Mouse (Mus musculus): ENCODE measurements around the gene Large2. TPM values are rescaled to one million over a fixed set of nuclear protein-coding genes. Genes with fewer than 3 reads are reported as not detected.

Gene Large2
- polyA plus RNA-seq, 1 experiment from 2014 or later: 5.4 TPM

DNA sequence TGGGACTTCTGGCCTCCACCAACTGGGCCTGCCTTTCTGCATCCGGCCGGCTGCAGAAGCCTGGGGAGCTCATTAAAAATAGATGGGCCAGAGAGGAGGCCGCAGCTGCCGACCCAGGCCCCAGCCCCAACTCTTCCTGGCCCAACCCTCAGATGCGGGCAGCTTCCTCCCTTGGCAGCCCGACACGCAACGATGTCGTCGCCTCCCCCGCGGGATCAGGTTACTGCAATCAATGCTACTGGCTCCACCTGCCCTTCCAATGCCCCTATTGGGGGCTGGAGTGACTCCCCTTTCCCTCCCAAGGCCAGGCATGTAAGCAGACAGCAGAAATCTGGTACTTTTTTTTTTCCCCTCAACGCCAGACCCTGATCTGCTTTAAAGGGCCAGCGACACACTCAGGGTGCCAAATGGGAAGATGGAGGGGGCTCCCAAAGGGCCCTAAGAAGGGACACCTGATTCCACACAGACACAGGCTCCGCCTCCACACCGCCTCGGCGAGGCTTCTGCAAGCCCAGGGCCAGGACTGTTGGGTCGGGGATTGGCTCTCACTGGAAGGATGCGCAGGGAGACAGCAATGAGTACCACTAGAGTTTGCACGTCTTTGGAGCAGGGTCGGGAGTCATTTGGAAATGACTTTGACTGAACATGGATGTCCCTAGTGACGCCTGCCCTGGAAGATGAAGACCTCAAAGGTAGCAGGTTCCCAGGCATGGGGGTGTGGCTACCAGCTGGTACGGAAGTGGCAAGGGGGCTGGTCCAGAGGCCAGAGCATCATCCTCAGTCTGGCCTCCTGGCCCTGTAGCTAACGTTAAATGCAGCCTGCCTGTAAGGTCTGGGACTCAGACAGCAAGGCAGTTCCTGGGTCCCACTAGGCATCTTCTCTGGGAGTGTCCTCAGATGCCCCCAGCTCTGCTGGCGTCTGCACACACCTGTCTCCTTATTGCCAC, 17.9 kb upstream of the Large2 start:
- no peak for ATAC-seq (replicated peaks; ENCODE audit: low FRiP score)
- peak; percentile 68 for DNase-seq (ENCODE audit: low spot score)

DNA sequence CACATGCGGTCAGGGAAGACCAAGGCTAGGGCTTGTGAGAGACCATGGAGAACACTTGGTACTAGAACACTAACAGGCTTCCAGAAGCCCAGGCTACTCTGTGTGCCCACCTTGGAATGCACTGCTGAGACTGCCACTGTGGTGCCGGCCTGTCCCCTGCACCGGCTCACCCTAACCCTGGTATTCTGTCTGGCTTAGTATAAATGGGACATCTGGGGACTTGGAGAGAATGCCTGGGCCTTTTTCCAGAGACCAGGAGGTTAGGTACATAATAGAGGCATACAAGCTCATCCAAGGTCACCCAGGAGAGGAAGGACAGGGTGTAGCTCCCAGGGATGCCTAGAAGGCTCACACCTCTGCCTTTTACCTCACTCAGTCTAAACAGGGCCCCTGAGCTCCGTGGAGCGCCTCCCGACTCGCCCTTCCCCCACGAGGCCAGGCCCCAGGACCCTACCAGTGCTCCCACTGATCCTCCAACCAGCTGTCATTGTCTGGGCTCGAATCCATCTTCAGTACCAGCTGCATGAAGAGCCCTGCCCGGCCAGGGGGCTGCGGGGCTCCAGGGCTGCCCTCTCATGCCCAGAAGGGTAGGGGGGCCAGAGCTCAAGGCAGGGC, 17.1 kb upstream of the Large2 start:
- ATAC-seq (replicated peaks; ENCODE audit: low FRiP score) (no peak), DNase-seq (ENCODE audit: low spot score) (no peak)
- H3K9me3 ChIP-seq (ENCODE audit: control insufficient read depth, low read length): no peaks in the 10 kb centered on the region
- peak overlapping the region; percentile 41 for H3K4me3 ChIP-seq (ENCODE audit: low read depth, low read length)
- H3K9ac ChIP-seq (ENCODE audit: low read depth, low read length): peak overlapping the region; percentile 6; the same call in 1 of the 2 replicates
- peak overlapping the region; percentile 57 for H3K27ac ChIP-seq (ENCODE audit: low read depth, low read length)
- H3K4me1 ChIP-seq (replicated peaks; ENCODE audit: control insufficient read depth, insufficient read depth, low read length): peaks cover 22% of the 10 kb centered on the region
- H3K4me2 ChIP-seq: peak overlapping the region; percentile 65
- H3K27me3 ChIP-seq (replicated peaks; ENCODE audit: control insufficient read depth, insufficient read depth, low read length): peaks cover 87% of the 10 kb centered on the region
- WGBS: 38% methylated on average over 11 of the region's 11 CpGs
- H3K36me3 ChIP-seq (ENCODE audit: control insufficient read depth, insufficient read depth, low read length): no peaks in the 10 kb centered on the region

More for the DNA sequence above, 17.9 kb upstream of the Large2 start:
- peak overlapping the region; percentile 57 for H3K27ac ChIP-seq (ENCODE audit: low read depth, low read length)
- H3K9ac ChIP-seq (ENCODE audit: low read depth, low read length): peak overlapping the region; percentile 6; the same call in 1 of the 2 replicates
- H3K4me2 ChIP-seq: peak overlapping the region; percentile 65
- peaks cover 22% of the 10 kb centered on the region for H3K4me1 ChIP-seq (replicated peaks; ENCODE audit: control insufficient read depth, insufficient read depth, low read length)
- H3K36me3 ChIP-seq (ENCODE audit: control insufficient read depth, insufficient read depth, low read length): no peaks in the 10 kb centered on the region
- WGBS: 7% methylated on average over 26 of the region's 26 CpGs
- H3K27me3 ChIP-seq (replicated peaks; ENCODE audit: control insufficient read depth, insufficient read depth, low read length): peaks cover 81% of the 10 kb centered on the region
- H3K4me3 ChIP-seq (ENCODE audit: low read depth, low read length): peak overlapping the region; percentile 41
- H3K9me3 ChIP-seq (ENCODE audit: control insufficient read depth, low read length): no peaks in the 10 kb centered on the region

DNA sequence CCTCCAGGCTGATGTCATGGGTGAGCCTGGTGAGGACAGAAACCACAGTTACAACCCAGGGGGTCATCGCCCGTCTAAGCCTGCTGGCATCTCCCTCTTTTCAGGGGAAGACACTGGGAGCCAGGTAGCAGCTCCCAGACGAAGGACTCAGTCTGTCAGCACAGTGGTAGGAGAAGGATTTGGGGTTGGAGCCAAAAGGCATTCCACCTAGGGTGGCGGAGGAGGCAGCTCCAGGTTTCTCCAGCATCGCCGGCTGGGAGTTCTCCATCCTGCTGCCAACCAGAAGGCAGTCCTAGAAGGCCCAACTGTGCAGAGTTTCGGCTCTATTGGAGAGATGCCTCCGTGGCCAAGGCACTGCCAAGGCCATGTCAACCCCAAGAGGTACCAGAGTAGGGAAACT, 16.4 kb upstream of the Large2 start:
- H3K9ac ChIP-seq (ENCODE audit: low read depth, low read length): no peak overlapping the region
- 81% methylated on average over 8 of the region's 8 CpGs for WGBS
- ATAC-seq (replicated peaks; ENCODE audit: low FRiP score) (no peak), DNase-seq (ENCODE audit: low spot score) (no peak)
- H3K27ac ChIP-seq (ENCODE audit: low read depth, low read length): no peak overlapping the region
- H3K27me3 ChIP-seq (replicated peaks; ENCODE audit: control insufficient read depth, insufficient read depth, low read length): peaks cover 89% of the 10 kb centered on the region
- no peak overlapping the region; the same call in 1 of the 2 replicates for H3K4me2 ChIP-seq
- no peaks in the 10 kb centered on the region for H3K36me3 ChIP-seq (ENCODE audit: control insufficient read depth, insufficient read depth, low read length)
- H3K4me3 ChIP-seq (ENCODE audit: low read depth, low read length): no peak overlapping the region
- H3K4me1 ChIP-seq (replicated peaks; ENCODE audit: control insufficient read depth, insufficient read depth, low read length): peaks cover 22% of the 10 kb centered on the region
- no peaks in the 10 kb centered on the region for H3K9me3 ChIP-seq (ENCODE audit: control insufficient read depth, low read length)

DNA sequence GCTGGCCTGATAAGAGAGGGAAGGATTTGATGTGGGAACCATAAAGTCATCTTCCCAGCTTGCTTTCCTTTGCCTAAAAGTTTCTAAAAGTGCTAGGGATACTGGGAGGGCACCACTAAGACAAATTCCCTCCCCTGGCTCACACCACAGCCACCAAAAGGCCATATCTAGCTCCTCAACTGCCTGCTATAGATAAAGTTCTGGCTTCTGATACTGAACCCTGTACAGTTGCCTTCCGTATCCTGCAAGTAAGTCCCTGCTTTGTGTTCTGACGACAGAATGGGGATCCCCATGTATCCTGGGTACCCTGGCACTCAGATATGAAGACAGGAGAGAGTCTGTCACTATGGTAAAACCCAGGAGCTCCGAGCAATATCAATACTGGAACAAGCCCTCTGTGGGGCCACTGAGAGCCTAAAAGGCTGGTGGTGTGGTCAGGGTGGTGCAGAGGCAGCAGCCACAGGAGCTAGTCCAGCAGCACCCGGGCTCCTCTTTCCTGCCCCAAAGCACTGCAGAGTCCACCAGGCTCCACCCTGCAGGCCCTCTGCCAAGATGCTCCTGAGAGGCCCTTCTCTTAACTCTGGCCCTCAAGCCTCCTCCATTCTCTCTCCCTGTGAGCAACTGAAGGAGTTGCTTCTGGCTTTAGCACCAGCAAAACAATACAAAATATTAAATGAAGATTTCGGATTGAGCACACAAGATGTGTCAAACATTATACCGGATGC, 15.7 kb upstream of the Large2 start:
- DNase-seq (ENCODE audit: low spot score): no peak
- 59% methylated on average over 6 of the region's 6 CpGs for WGBS
- Histone ChIP-seq H3K4me1 (replicated peaks; ENCODE audit: control insufficient read depth, insufficient read depth, low read length) (peaks cover 22% of the 10 kb centered on the region), H3K27me3 (replicated peaks; ENCODE audit: control insufficient read depth, insufficient read depth, low read length) (peaks cover 86% of the 10 kb centered on the region), H3K4me2 (no peak overlapping the region), H3K36me3 (ENCODE audit: control insufficient read depth, insufficient read depth, low read length) (no peaks in the 10 kb centered on the region), H3K9me3 (ENCODE audit: control insufficient read depth, low read length) (no peaks in the 10 kb centered on the region), H3K9ac (ENCODE audit: low read depth, low read length) (no peak overlapping the region), H3K4me3 (ENCODE audit: low read depth, low read length) (no peak overlapping the region), H3K27ac (ENCODE audit: low read depth, low read length) (no peak overlapping the region)
- ATAC-seq (replicated peaks; ENCODE audit: low FRiP score): no peak

DNA sequence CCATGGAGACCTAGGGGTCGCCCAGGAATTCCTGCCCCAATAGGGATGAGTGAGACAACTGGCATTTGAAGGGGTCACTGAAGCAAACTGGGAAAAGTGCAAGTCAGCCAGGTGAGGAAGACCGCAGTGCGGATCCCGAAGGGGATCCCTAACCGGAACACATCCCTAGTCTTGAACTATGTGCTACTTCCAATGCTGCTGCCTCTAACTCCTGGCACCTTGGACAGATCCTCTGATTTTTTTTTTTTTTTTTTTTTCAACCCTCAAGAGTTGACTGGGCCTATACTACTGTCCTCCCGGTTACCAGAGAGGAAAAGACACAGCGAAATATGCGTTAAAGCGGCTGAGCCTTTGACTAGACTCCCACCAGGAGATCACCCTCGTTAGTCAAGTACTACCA, 15.0 kb upstream of the Large2 start:
- no peak overlapping the region for H3K9ac ChIP-seq (ENCODE audit: low read depth, low read length)
- H3K4me1 ChIP-seq (replicated peaks; ENCODE audit: control insufficient read depth, insufficient read depth, low read length): peaks cover 22% of the 10 kb centered on the region
- H3K4me2 ChIP-seq: peak overlapping the region; percentile 73
- peaks cover 80% of the 10 kb centered on the region for H3K27me3 ChIP-seq (replicated peaks; ENCODE audit: control insufficient read depth, insufficient read depth, low read length)
- no peak for ATAC-seq (replicated peaks; ENCODE audit: low FRiP score)
- DNase-seq (ENCODE audit: low spot score): no peak
- H3K4me3 ChIP-seq (ENCODE audit: low read depth, low read length): peak overlapping the region; percentile 59
- H3K36me3 ChIP-seq (ENCODE audit: control insufficient read depth, insufficient read depth, low read length): no peaks in the 10 kb centered on the region
- 12% methylated on average over 10 of the region's 10 CpGs for WGBS
- no peaks in the 10 kb centered on the region for H3K9me3 ChIP-seq (ENCODE audit: control insufficient read depth, low read length)
- no peak overlapping the region for H3K27ac ChIP-seq (ENCODE audit: low read depth, low read length)

- Histone ChIP-seq H3K4me1 (replicated peaks; ENCODE audit: control insufficient read depth, insufficient read depth, low read length) (peaks cover 22% of the 10 kb centered on the region), H3K9ac (ENCODE audit: low read depth, low read length) (peak overlapping the region; percentile 28; the same call in 1 of the 2 replicates)
- 1% methylated on average over 62 of the region's 62 CpGs for WGBS
These were observed 14.4 kb upstream of the Large2 start for GRCm38 (mm10) chr2:92388891-92389641.

GRCm38 (mm10) chr2:92388081-92388517, 13.4 kb upstream of the Large2 start:
- DNase-seq (ENCODE audit: low spot score) (no peak), ATAC-seq (replicated peaks; ENCODE audit: low FRiP score) (no peak)
- Histone ChIP-seq H3K4me2 (peak overlapping the region; percentile 16; the same call in 1 of the 2 replicates), H3K4me3 (ENCODE audit: low read depth, low read length) (no peak overlapping the region), H3K9ac (ENCODE audit: low read depth, low read length) (no peak overlapping the region), H3K9me3 (ENCODE audit: control insufficient read depth, low read length) (no peaks in the 10 kb centered on the region), H3K4me1 (replicated peaks; ENCODE audit: control insufficient read depth, insufficient read depth, low read length) (peaks cover 22% of the 10 kb centered on the region), H3K36me3 (ENCODE audit: control insufficient read depth, insufficient read depth, low read length) (no peaks in the 10 kb centered on the region), H3K27me3 (replicated peaks; ENCODE audit: control insufficient read depth, insufficient read depth, low read length) (peaks cover 64% of the 10 kb centered on the region), H3K27ac (ENCODE audit: low read depth, low read length) (no peak overlapping the region)
- 52% methylated on average over 3 of the region's 3 CpGs for WGBS

More at GRCm38 (mm10) chr2:92388891-92389641, 14.4 kb upstream of the Large2 start:
- H3K4me3 ChIP-seq (ENCODE audit: low read depth, low read length): peak overlapping the region; percentile 59
- ATAC-seq (replicated peaks; ENCODE audit: low FRiP score): peak; percentile 65
- H3K27ac ChIP-seq (ENCODE audit: low read depth, low read length): no peak overlapping the region
- peak overlapping the region; percentile 73 for H3K4me2 ChIP-seq
- peak; percentile 80 for DNase-seq (ENCODE audit: low spot score)
- H3K27me3 ChIP-seq (replicated peaks; ENCODE audit: control insufficient read depth, insufficient read depth, low read length): peaks cover 74% of the 10 kb centered on the region
- H3K9me3 ChIP-seq (ENCODE audit: control insufficient read depth, low read length): no peaks in the 10 kb centered on the region
- H3K36me3 ChIP-seq (ENCODE audit: control insufficient read depth, insufficient read depth, low read length): no peaks in the 10 kb centered on the region

GRCm38 (mm10) chr2:92387646-92388045, 13.0 kb upstream of the Large2 start:
- H3K27me3 ChIP-seq (replicated peaks; ENCODE audit: control insufficient read depth, insufficient read depth, low read length): peaks cover 60% of the 10 kb centered on the region
- no peak for ATAC-seq (replicated peaks; ENCODE audit: low FRiP score)
- no peak overlapping the region for H3K9ac ChIP-seq (ENCODE audit: low read depth, low read length)
- H3K9me3 ChIP-seq (ENCODE audit: control insufficient read depth, low read length): no peaks in the 10 kb centered on the region
- 76% methylated on average over 4 of the region's 4 CpGs for WGBS
- H3K27ac ChIP-seq (ENCODE audit: low read depth, low read length): no peak overlapping the region
- no peak for DNase-seq (ENCODE audit: low spot score)
- no peak overlapping the region for H3K4me2 ChIP-seq
- H3K4me3 ChIP-seq (ENCODE audit: low read depth, low read length): no peak overlapping the region
- peaks cover 18% of the 10 kb centered on the region for H3K4me1 ChIP-seq (replicated peaks; ENCODE audit: control insufficient read depth, insufficient read depth, low read length)
- no peaks in the 10 kb centered on the region for H3K36me3 ChIP-seq (ENCODE audit: control insufficient read depth, insufficient read depth, low read length)
